Mouse (Mus musculus): ENCODE data around the gene P2ry6. TPM values are rescaled to one million over a fixed set of nuclear protein-coding genes. Genes with fewer than 3 reads are reported as not detected.

P2ry6 gene
- total and polyA plus RNA-seq, 2 experiments from 2014 or later, result 3.5 to 4.5 TPM

DNA sequence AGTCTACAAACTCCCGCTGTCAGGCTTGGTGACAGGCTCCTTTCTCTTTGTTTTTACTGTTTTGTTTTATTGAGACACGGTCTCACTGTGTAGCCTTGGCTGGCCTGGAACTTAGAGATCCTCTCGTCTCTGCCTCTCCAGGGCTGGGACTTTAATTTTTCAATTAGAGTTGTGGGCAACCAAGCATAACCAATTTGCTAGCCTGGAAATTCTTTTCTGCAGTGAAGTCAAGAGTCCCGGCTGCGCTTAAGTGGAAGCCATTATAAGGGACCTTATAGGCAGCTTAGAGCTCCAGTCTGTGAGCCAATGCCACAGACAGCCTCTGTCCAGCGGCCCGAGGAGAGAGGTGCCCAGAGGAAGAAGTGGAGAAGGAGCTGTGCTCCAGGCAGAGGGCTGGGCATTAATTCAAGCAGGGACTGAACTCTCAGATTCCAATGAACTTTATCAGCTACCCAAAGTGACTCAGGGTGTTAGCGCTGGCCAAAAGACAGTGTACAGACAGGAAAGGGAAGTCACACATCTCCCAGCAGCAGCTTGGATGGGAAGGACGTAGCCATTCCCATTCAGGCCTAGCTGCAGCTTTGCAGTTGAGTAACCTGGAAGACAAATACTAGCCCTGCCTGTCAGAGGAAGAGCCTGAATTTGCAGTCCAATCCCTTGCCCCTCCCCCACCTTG is 16.3 kb upstream of the P2ry6 start:
- peak overlapping the region; percentile 92 for H3K27ac ChIP-seq (ENCODE audit: low read depth)
- no peak overlapping the region for H3K4me3 ChIP-seq (ENCODE audit: low read depth, low read length)
- H3K27me3 ChIP-seq (ENCODE audit: control insufficient read depth, insufficient read depth, low read length), result no peaks in the 10 kb centered on the region
- peak overlapping the region; percentile 2; the same call in 1 of the 2 replicates for H3K9ac ChIP-seq (replicated peaks; ENCODE audit: low read depth, low read length)
- no peak overlapping the region for H3K4me2 ChIP-seq (ENCODE audit: low read depth, low read length)
- WGBS, result 38% methylated on average over 9 of the region's 9 CpGs
- peaks cover 18% of the 10 kb centered on the region for H3K4me1 ChIP-seq (ENCODE audit: control insufficient read depth, insufficient read depth)
- H3K36me3 ChIP-seq (replicated peaks; ENCODE audit: control insufficient read depth, insufficient read depth, low read length), result no peaks in the 10 kb centered on the region
- DNase-seq (ENCODE audit: low spot score), result peak; percentile 77
- ATAC-seq (ENCODE audit: insufficient read depth, low read depth), result peak; percentile 49
- TF ChIP-seq EP300 (IDR thresholded peaks at IDR 0.05; ENCODE audit: low read depth) (0 out of 2 replicates have a peak, but pooled peaks have one; percentile 35), CTCF (IDR thresholded peaks at IDR 0.05; ENCODE audit: low read depth) (no peak)
- H3K9me3 ChIP-seq (replicated peaks; ENCODE audit: control insufficient read depth, low read length), result no peaks in the 10 kb centered on the region

GRCm38 (mm10) chr7:100988092-100988491 is 13.6 kb upstream of the P2ry6 start:
- ATAC-seq (ENCODE audit: insufficient read depth, low read depth), result peak; percentile 77
- no peak for TF ChIP-seq EP300 (IDR thresholded peaks at IDR 0.05; ENCODE audit: low read depth)
- TF ChIP-seq CTCF (IDR thresholded peaks at IDR 0.05; ENCODE audit: low read depth), result peak; percentile 92
- 0 out of 2 replicates have a peak overlapping the region, but pooled peaks have one; percentile 14 for H3K27ac ChIP-seq (ENCODE audit: low read depth)

DNA sequence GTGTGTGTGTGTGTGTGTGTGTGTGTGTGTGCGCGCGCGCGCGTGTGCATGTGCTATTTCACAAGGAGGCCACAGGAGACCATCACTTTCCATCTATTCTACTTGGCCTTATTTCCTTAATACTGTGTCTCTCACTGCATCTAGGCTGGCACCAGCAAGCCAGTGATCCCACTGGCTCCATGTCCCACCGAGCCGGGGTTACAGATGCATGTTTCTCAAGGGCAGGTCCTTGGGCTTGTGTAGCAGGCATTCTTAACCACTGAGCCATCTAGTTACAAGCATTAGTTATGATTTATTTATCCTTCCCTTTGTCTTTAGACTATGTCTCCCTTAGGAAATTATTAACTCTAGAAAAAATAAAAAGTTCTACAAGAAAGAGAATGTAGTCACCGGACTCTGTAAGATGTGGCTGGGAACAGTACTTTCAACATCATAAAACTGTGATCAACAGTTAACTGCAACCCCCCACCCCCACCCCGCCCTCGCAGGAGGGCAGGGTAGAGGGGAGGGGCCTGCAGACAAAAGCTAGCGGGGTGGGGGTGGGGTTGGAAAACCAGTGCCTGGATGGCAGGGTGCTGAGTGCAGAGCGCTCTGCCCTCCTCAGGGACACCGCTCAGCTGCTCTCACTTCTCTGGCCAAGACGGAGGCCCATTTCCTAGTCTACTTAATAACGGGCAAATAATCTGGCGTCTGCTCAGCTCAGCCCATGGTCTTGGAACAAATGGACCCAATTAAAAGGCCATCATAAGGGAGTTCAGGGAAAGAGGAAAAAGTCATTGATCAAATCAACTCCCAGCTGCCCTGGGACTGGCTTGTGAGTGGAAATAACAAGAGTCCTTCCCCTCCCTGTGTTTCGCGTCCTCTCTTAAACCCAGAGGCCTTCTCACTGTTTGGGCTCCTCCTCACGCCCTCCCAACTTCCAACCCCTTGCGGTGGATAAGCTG is 10.3 kb upstream of the P2ry6 start:
- peaks cover 6% of the 10 kb centered on the region; the same call in 1 of the 2 replicates for H3K4me1 ChIP-seq (ENCODE audit: control insufficient read depth, insufficient read depth)
- no peak overlapping the region for H3K9ac ChIP-seq (replicated peaks; ENCODE audit: low read depth, low read length)
- no peaks in the 10 kb centered on the region for H3K27me3 ChIP-seq (ENCODE audit: control insufficient read depth, insufficient read depth, low read length)
- ATAC-seq (ENCODE audit: insufficient read depth, low read depth) (peak; percentile 16; the same call in 1 of the 2 replicates), DNase-seq (ENCODE audit: low spot score) (no peak)
- TF ChIP-seq CTCF (IDR thresholded peaks at IDR 0.05; ENCODE audit: low read depth) (no peak), EP300 (IDR thresholded peaks at IDR 0.05; ENCODE audit: low read depth) (no peak)
- no peak overlapping the region for H3K4me3 ChIP-seq (ENCODE audit: low read depth, low read length)
- no peaks in the 10 kb centered on the region for H3K36me3 ChIP-seq (replicated peaks; ENCODE audit: control insufficient read depth, insufficient read depth, low read length)
- 0 out of 2 replicates have a peak overlapping the region, but pooled peaks have one; percentile 10 for H3K27ac ChIP-seq (ENCODE audit: low read depth)
- H3K9me3 ChIP-seq (replicated peaks; ENCODE audit: control insufficient read depth, low read length), result no peaks in the 10 kb centered on the region
- WGBS, result 51% methylated on average over 21 of the region's 21 CpGs
- no peak overlapping the region for H3K4me2 ChIP-seq (ENCODE audit: low read depth, low read length)

More at GRCm38 (mm10) chr7:100988092-100988491, 13.6 kb upstream of the P2ry6 start:
- H3K27me3 ChIP-seq (ENCODE audit: control insufficient read depth, insufficient read depth, low read length), result no peaks in the 10 kb centered on the region
- no peak overlapping the region for H3K4me2 ChIP-seq (ENCODE audit: low read depth, low read length)
- H3K4me1 ChIP-seq (ENCODE audit: control insufficient read depth, insufficient read depth), result peaks cover 19% of the 10 kb centered on the region
- 12% methylated on average over 9 of the region's 9 CpGs for WGBS
- H3K9me3 ChIP-seq (replicated peaks; ENCODE audit: control insufficient read depth, low read length), result no peaks in the 10 kb centered on the region
- DNase-seq (ENCODE audit: low spot score), result peak; percentile 87
- no peak overlapping the region for H3K4me3 ChIP-seq (ENCODE audit: low read depth, low read length)
- no peaks in the 10 kb centered on the region for H3K36me3 ChIP-seq (replicated peaks; ENCODE audit: control insufficient read depth, insufficient read depth, low read length)
- no peak overlapping the region for H3K9ac ChIP-seq (replicated peaks; ENCODE audit: low read depth, low read length)

DNA sequence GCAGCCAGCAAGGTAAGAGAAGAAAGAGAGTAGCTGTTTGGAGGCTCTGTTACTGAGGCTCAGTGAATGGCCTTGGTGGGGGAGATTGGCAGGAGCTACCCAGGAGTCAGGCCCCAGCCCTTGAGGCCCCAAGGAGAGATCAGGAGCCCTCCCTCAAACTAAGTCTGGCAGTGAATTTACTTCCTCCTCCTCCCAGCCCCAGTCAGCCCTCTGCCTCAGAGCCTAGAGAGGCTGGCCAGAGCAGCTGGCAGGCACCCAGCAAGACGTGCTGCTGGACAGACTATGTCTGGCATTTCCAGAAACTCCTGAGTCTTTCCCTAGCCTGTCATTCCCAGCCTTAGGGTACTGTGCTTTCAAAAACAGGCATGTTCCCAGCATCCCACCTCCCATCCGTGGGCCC is 4.7 kb upstream of the P2ry6 start:
- H3K4me2 ChIP-seq (ENCODE audit: low read depth, low read length), result no peak overlapping the region
- 0 out of 2 replicates have a peak overlapping the region, but pooled peaks have one; percentile 9 for H3K27ac ChIP-seq (ENCODE audit: low read depth)
- TF ChIP-seq CTCF (IDR thresholded peaks at IDR 0.05; ENCODE audit: low read depth) (no peak), EP300 (IDR thresholded peaks at IDR 0.05; ENCODE audit: low read depth) (no peak)

DNA sequence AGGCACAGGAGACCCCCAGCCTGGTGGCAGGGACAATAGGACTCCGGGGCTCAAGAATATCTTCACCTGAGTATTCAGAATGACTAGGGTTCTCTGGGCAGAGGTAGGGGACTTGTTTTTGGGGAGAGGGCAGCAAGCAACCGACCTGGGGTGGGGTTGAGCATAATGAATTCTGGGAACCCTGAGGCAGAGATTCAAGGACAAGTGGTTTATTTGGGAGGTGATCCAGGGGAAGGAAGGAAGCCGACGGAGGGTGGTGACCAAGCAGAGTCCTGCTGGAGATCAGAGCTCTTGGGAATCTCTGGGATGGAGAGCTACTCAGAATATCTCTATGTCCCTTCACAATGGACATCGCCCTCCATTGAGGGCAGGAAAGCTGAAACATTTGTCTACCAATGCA is 3.7 kb upstream of the P2ry6 start:
- H3K4me1 ChIP-seq (ENCODE audit: control insufficient read depth, insufficient read depth), result peaks cover 21% of the 10 kb centered on the region
- DNase-seq (ENCODE audit: low spot score) (no peak), ATAC-seq (ENCODE audit: insufficient read depth, low read depth) (no peak)
- TF ChIP-seq CTCF (IDR thresholded peaks at IDR 0.05; ENCODE audit: low read depth) (no peak), EP300 (IDR thresholded peaks at IDR 0.05; ENCODE audit: low read depth) (no peak)
- H3K27ac ChIP-seq (ENCODE audit: low read depth), result no peak overlapping the region
- peaks cover 9% of the 10 kb centered on the region for H3K27me3 ChIP-seq (ENCODE audit: control insufficient read depth, insufficient read depth, low read length)
- H3K9me3 ChIP-seq (replicated peaks; ENCODE audit: control insufficient read depth, low read length), result no peaks in the 10 kb centered on the region
- 62% methylated on average over 5 of the region's 5 CpGs for WGBS
- H3K9ac ChIP-seq (replicated peaks; ENCODE audit: low read depth, low read length), result no peak overlapping the region
- no peak overlapping the region for H3K4me3 ChIP-seq (ENCODE audit: low read depth, low read length)
- no peaks in the 10 kb centered on the region for H3K36me3 ChIP-seq (replicated peaks; ENCODE audit: control insufficient read depth, insufficient read depth, low read length)
- no peak overlapping the region for H3K4me2 ChIP-seq (ENCODE audit: low read depth, low read length)

More for the DNA sequence above, 4.7 kb upstream of the P2ry6 start:
- no peaks in the 10 kb centered on the region for H3K36me3 ChIP-seq (replicated peaks; ENCODE audit: control insufficient read depth, insufficient read depth, low read length)
- ATAC-seq (ENCODE audit: insufficient read depth, low read depth) (peak; percentile 70), DNase-seq (ENCODE audit: low spot score) (peak; percentile 43)
- peaks cover 2% of the 10 kb centered on the region; the same call in 1 of the 2 replicates for H3K27me3 ChIP-seq (ENCODE audit: control insufficient read depth, insufficient read depth, low read length)
- H3K4me3 ChIP-seq (ENCODE audit: low read depth, low read length), result no peak overlapping the region
- H3K9me3 ChIP-seq (replicated peaks; ENCODE audit: control insufficient read depth, low read length), result no peaks in the 10 kb centered on the region
- WGBS, result 3% methylated on average over 2 of the region's 2 CpGs
- no peak overlapping the region for H3K9ac ChIP-seq (replicated peaks; ENCODE audit: low read depth, low read length)
- H3K4me1 ChIP-seq (ENCODE audit: control insufficient read depth, insufficient read depth), result peaks cover 17% of the 10 kb centered on the region
